Mouse (Mus musculus) cerebellum, adult 2 months (tissue): ENCODE data around the gene Bach1.

Experiments
- CTCF ChIP-seq: fragments of 200-500 bp; IDR thresholded peaks from 2 replicates; pipeline ENCODE4 v1.5.1; 2011; ENCODE audit warnings: low read depth, mild to moderate bottlenecking, control low read depth, low read length, moderate library complexity, borderline replicate concordance; ENCODE audit not compliant: insufficient read depth
- POLR2A ChIP-seq: fragments of 200-500 bp; IDR thresholded peaks from 2 replicates; pipeline ENCODE4 v1.6.1; 2011; ENCODE audit warnings: low read length, control low read depth, borderline replicate concordance; ENCODE audit not compliant: insufficient read depth

DNA sequence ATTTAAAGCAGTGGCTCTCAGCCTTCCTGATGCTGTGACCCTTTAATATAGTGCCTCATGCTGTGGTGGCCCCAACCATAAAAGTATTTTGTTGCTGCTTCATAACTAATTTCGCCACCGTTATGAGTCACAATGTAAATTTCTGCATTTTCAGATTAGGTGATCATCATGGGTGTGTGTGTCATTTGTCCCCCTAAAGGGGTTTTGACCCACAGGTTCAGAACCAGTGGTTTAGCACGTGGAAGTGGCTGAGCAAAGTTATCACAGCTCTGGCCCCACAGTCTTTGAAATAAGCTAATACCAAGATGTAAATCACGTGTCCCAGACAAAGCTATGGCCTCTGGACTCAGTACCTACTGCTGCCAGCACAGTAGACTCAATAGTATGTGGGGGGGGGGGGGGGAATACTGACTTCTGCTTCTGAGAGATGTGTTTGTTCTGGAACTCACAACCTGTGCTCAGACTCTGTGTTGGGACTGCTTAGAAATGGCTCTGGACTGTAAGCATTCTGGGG is 36.2 kb downstream of the Bach1 start:
- no peak for TF ChIP-seq POLR2A
- TF ChIP-seq CTCF = no peak
